Mouse (Mus musculus): ENCODE data around the gene Kbtbd2.

Gene Kbtbd2

DNA sequence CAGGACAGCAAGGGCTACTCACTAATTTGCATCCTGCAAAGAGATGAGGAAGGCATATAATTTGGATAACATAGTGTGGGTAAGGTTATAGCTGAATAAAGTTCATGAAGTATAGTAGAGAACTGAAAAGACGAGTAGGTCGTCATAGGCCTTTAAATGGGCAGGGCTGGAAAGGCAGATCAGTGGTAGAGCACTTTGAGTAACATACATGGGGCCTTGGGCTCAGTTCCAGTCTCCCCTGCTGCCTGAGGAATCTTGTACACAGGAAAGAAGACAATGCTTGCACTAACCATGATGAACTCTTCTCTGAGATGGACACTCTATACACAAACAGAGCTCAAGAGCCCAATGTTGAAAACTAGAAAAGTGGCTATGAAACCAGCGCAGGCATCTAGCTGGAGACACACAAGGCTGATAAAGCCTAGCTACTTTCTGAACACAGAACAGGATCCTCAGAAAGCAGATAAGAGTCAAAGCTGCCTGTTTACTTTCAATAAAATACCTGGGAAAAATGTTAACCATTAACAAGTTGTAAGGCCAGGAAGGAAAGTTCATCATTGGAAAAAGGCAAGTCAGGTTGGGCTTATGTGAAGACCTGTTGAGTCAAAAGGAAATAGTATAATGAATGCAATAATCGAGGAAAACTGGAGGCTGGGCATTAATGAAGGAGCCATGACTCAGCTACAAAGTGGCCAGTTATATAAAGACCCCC, 13.9 kb downstream of the Kbtbd2 start:
- no peak for DNase-seq

DNA sequence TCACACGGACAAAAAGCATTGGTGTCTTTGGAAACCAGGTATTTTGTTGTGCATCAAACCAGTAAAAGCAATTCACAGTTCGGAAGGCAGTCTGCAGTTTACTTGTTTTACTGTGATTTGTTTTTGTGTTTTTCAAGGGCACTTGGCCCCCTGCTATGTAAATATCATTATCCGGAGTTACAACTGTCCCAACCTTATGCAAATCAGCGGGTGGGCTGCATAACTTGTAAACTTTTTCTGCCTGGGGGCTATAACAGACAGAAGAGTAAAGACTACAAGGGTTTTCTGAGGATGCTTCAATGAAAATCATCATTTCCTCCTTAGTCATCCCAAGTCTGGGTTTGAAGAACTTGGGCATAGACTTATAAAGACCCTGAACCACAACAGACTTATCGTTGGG, 18.0 kb downstream of the Kbtbd2 start:
- no peak for DNase-seq

DNA sequence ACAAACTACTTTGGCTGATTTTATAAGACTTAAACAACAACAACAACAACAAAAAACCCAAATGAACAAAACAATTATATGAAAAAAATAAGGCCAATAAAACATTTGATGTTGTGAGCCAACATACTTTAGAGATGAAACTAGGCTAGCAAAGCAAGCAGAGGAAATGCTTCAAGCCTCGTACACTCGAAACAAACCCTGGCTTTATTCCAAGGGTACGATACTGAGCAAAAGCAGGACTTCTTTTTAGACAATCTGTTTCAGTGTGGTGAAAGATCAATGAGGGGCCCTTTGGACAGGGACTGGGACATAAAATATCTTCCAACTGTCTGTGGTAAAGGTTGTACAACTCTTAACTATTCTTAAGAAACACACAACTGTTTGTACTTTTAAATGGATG, 21.8 kb downstream of the Kbtbd2 start:
- DNase-seq = no peak

DNA sequence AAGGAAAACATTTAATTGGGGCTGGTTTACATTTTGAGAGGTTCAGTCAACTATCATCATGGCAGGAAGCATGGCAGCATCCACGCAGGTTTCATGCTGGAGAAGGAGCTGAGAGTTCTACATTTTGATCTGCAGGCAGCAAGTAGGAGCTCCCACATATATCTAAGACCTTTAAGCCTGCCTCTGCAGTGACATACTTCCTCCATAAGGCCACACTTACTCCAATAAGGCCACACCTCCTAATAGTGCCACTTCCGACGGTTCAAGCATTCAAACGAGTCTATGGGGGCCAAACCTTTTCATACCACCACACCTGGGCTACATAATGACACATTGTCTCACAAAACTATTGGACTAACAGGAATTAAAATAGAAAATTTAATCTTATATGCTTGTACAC, 31.9 kb downstream of the Kbtbd2 start:
- no peak for DNase-seq

DNA sequence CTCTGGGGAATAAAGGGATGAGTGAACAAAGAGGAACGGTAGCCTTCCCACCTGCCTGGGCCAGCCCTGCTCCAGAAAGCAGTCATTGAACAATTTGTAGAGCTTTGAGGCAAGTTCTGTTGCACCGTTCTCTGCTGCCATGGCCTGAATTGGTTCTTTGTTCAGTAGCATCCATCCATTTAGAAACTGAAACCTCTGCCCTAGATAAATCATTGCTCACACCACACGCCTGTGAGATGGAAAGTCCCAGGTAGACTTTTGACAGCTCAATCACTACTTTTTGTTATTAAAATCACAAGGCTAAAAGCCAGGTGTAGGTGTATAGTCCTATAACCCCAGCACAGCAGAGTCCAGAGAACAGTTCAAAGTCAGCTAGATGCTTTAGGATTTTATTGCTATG, 32.3 kb downstream of the Kbtbd2 start:
- DNase-seq = no peak

DNA sequence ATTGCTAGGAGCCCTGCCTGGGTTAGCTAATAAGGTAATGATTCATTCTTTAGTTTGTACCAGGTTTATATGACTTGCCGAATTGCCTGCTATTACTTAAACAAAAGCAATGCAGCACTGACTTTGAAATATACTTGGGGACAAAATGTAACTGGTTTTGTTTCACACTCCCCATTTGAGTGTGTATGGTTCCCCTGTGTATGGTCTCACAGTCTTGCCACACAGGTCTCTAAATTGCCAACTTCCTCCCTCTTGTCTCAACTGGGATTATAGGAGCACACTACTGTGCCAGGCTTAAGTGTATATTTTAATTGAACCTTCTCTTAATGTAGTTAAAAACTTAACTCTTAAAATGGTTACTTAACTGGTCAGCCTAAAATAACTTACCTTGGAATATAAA, 38.3 kb downstream of the Kbtbd2 start:
- no peak for DNase-seq

DNA sequence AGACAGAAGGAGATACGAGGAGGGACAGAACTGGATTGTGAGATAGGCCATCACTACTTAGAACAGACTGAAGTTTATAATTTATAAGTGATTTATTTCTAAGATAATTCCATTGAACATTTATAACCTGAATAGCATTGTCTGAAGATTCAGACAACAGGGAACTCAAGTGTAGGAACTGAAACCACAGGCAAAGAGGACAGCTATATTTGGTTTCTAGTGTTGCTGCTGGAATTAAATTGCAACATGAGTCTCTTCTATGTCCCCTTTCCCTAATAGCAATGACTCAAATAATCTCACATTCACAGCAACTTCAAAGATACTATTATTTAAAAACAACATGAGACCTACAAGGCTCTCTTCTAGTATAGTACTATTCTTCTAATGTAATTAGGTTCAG, 41.5 kb downstream of the Kbtbd2 start:
- DNase-seq = no peak

DNA sequence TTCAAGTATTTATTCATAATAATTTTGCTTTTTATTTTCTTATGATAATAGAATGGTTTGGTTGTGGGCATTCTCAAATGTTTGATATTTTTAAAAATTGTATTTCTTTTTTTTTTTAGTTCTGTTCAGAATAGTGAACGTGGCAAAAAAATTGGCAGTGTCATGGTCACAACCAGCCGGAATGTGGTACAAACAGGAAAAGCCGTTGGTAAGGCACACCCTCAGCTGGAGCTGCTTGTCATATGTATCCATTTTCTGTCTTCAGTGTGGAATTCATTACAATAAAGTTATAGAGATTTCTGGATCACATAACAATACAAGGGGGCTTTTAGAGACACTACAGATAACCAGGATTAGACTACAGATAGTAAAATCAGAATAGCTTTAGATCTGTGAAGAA, 43.9 kb downstream of the Kbtbd2 start:
- no peak for DNase-seq

DNA sequence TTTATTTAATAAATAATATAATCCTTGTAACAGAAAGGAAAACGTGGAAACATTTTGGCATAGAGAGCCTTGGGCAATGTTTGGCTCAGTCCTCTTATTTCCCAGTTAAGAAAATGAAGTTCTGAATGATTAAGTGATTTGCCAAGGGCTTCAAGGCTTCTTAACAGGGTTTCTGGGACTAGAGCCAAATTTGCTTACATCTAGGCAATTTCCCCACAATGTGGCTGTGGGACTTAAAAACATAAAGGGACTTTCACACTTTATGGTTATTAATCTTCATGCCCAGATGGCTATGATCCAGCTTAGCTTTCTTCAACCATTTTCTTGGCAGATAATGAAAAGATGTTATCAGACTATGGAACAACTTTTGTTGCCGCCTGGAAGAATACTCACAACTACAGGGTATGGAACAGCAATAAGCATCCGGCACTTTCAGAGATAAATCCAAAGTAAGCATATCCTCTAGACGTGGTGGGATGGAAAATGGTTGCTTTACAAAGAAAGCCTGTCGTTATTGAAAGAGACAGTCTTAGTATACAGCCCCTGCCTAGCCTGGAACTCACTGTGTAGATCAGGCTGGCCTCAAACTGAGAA, 51.6 kb downstream of the Kbtbd2 start:
- no peak for DNase-seq

DNA sequence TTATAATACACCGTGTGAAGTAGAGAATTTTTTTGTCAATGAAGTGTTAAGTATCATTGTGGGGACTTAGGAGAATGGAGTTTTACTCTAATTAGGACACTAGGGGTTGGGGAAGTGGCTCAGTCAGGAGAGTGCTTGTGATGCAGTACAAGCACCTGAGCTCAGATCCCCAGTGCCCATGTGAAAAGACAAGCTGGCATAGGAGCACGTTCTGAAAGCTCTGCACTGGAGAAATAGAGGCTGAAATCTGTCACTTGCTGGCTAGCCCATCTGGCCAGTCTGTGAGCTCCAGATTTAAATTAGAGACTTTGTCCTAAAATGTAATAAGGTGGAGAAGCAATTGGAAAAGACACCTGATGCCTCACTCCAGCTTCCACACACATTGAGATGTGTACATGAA, 65.1 kb downstream of the Kbtbd2 start:
- no peak for DNase-seq

All from thymus, postnatal 14 days (tissue).